Mouse (Mus musculus) liver, embryonic 14.5 days (tissue): ENCODE data around the gene Pde6d. TPM values are rescaled to one million over a fixed set of nuclear protein-coding genes. Genes with fewer than 3 reads are reported as not detected.

Experiments used
- ATAC-seq: fragments of 200-750 bp; cut with Nextera tagmentation; 2 replicates; pipeline ENCODE4 v1.8.0; 2017; ENCODE audit warnings: moderate number of reproducible peaks, mild to moderate bottlenecking, moderate library complexity; ENCODE audit not compliant: insufficient read depth
- DNase-seq, 3 experiments: peaks; one replicate each; pipeline ENCODE4 v3.0.0-alpha.2; 2012 to 2013; ENCODE audit warnings: low read depth in 3 of 3, low spot score in 3 of 3
- H3K27ac ChIP-seq: fragments of 300-500 bp; sonication (generic); 2 replicates; pipeline ENCODE4 v1.5.1; 2014; ENCODE audit warnings: moderate library complexity, mild to moderate bottlenecking, control low read depth, inconsistent platforms
- H3K27me3 ChIP-seq: fragments of 300-500 bp; sonication (generic); 2 replicates; pipeline ENCODE4 v1.6.1; 2014; ENCODE audit warnings: mild to moderate bottlenecking, low read length, moderate library complexity; ENCODE audit not compliant: control insufficient read depth, insufficient read depth
- H3K36me3 ChIP-seq: fragments of 300-500 bp; sonication (generic); replicated peaks from 2 replicates; pipeline ENCODE4 v1.6.1; 2014; ENCODE audit warnings: low read depth; ENCODE audit not compliant: control insufficient read depth, insufficient read depth
- H3K4me1 ChIP-seq, 2 experiments: fragments of 200-500 bp in 1 of 2; fragments of 300-500 bp in 1 of 2; sonication (generic) in 1 of 2; replicated peaks; 2 replicates each; pipeline ENCODE4 v1.6.1; 2012 to 2014; ENCODE audit warnings: antibody characterized with exemption in 1 of 2, inconsistent platforms in 1 of 2, low read length in 1 of 2; ENCODE audit not compliant: control insufficient read depth in 2 of 2, insufficient read depth in 2 of 2
- H3K4me2 ChIP-seq: fragments of 300-500 bp; sonication (generic); 2 replicates; pipeline ENCODE4 v1.6.1; 2014; ENCODE audit warnings: low read depth, mild to moderate bottlenecking, control low read depth, moderate library complexity
- H3K4me3 ChIP-seq, 2 experiments: fragments of 200-500 bp in 1 of 2; fragments of 300-500 bp in 1 of 2; sonication (generic) in 1 of 2; 2 replicates each; pipeline ENCODE4 v1.5.1; 2012 to 2014; ENCODE audit warnings: low read depth in 2 of 2, low read length in 2 of 2, mild to moderate bottlenecking in 2 of 2, control low read depth in 1 of 2, inconsistent platforms in 1 of 2, moderate library complexity in 1 of 2; ENCODE audit not compliant: insufficient read depth in 1 of 2
- H3K9ac ChIP-seq: fragments of 300-500 bp; sonication (generic); replicated peaks from 2 replicates; pipeline ENCODE4 v1.6.1; 2014; ENCODE audit warnings: mild to moderate bottlenecking, control low read depth, moderate library complexity
- H3K9me3 ChIP-seq: fragments of 300-500 bp; sonication (generic); 2 replicates; pipeline ENCODE4 v1.6.1; 2016; ENCODE audit warnings: low read length, mixed read lengths; ENCODE audit not compliant: control insufficient read depth
- CTCF ChIP-seq: IDR thresholded peaks from 2 replicates; pipeline ENCODE4 v1.5.1; 2016; ENCODE audit warnings: antibody characterized with exemption, low read depth, control low read depth
- EP300 ChIP-seq: IDR thresholded peaks from 2 replicates; pipeline ENCODE4 v1.6.1; 2016; ENCODE audit warnings: antibody characterized with exemption, low read depth
- WGBS: fragments of 180-500 bp; shearing (Covaris S2); extraction: QIAGEN DNeasy Blood & Tissue Kit; methylation state at CpG from one replicate; pipeline ENCODE4 v1.1.7; 2014; ENCODE audit not compliant: insufficient replicate concordance; 5-methylcytosine and 5-hydroxymethylcytosine counted together
- polyA plus RNA-seq, 2 experiments: library from polyadenylated mRNA; depleted of rRNA in 1 of 2; stranded (reverse) in 1 of 2; unstranded in 1 of 2; fragments of >200 nt; fragmentation: Nextera tagmentation in 1 of 2; extraction: Ambion mirVana in 1 of 2; gene quantifications; 2 replicates each; pipeline versions ENCODE4 v1.2.1 to v1.2.3; 2012 to 2014

The Pde6d gene
- polyA plus RNA-seq, 2 experiments: 20.0 to 23.6 TPM

DNA sequence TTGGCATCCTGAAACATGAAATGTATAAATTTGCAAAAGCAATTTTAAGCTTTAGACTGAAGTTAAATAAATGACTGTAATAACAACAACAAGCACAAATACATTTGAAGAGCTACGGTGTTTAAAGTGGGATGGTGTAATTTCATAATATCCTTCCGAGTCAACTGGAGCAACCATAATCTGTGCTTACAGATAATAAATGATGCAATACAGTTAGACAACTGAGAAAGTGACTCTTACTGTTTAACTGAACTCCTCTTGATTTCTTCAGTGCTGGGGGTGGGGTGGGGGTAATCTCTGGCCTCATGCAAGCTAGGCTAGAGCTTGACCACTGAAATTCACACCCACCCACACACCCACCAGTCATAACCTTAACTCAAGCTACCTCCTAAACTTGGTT is 11.0 kb downstream of the Pde6d start:
- WGBS: 62% methylated on average over 2 of the region's 2 CpGs
- TF ChIP-seq EP300 (0 out of 2 replicates have a peak, but pooled peaks have one; percentile 10), CTCF (no peak)
- no peaks in the 10 kb centered on the region for H3K9me3 ChIP-seq
- no peak overlapping the region for H3K27ac ChIP-seq
- no peaks in the 10 kb centered on the region for H3K27me3 ChIP-seq
- ATAC-seq (no peak), DNase-seq (no peak)
- no peak overlapping the region for H3K4me2 ChIP-seq
- H3K4me3 ChIP-seq: no peak overlapping the region
- no peaks in the 10 kb centered on the region for H3K36me3 ChIP-seq
- no peak overlapping the region for H3K9ac ChIP-seq
- no peaks in the 10 kb centered on the region for H3K4me1 ChIP-seq

GRCm38 (mm10) chr1:86569292-86569860 is 13.1 kb downstream of the Pde6d start:
- Histone ChIP-seq H3K27ac (no peak overlapping the region), H3K9me3 (no peaks in the 10 kb centered on the region), H3K9ac (no peak overlapping the region), H3K4me1 (no peaks in the 10 kb centered on the region), H3K4me3 (no peak overlapping the region), H3K4me2 (no peak overlapping the region), H3K27me3 (no peaks in the 10 kb centered on the region), H3K36me3 (no peaks in the 10 kb centered on the region)
- no peak for TF ChIP-seq CTCF
- no peak for TF ChIP-seq EP300
- 75% methylated on average over 2 of the region's 2 CpGs for WGBS
- DNase-seq: no peak
- ATAC-seq: no peak

GRCm38 (mm10) chr1:86568409-86568808 is 14.0 kb downstream of the Pde6d start:
- H3K27ac ChIP-seq: no peak overlapping the region
- no peak for ATAC-seq
- TF ChIP-seq EP300: no peak
- TF ChIP-seq CTCF: no peak
- peaks cover 6% of the 10 kb centered on the region for H3K36me3 ChIP-seq
- H3K4me1 ChIP-seq: no peaks in the 10 kb centered on the region
- H3K4me3 ChIP-seq: no peak overlapping the region
- no peaks in the 10 kb centered on the region for H3K9me3 ChIP-seq
- no peak for DNase-seq
- no peak overlapping the region for H3K9ac ChIP-seq
- no peak overlapping the region for H3K4me2 ChIP-seq
- no peaks in the 10 kb centered on the region for H3K27me3 ChIP-seq
- whole genome bisulfite sequencing: 56% methylated on average over 2 of the region's 2 CpGs

- ATAC-seq: no peak
Measured at GRCm38 (mm10) chr1:86562663-86563062, 19.8 kb downstream of the Pde6d start.

DNA sequence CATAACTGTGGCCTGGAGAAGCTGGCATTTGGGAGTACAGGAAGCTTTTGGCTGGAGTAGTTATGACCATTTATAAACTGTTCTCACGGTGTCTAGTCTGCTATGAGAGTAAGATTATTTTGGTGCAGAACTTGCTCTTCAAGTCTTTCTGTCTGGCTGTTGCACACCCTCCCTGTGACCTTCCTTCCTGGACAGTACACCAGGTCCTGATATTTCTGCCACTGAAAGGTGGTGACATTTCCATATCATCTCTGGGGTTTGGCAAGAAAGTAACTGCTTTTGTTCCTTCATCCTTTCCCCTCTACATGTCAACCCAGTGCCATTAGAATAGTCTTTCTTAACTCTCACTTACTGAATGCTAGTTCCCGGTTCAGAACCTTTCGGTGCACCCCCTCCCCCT is 23.2 kb downstream of the Pde6d start:
- Histone ChIP-seq H3K27me3 (no peaks in the 10 kb centered on the region), H3K9ac (no peak overlapping the region), H3K4me3 (no peak overlapping the region), H3K9me3 (no peaks in the 10 kb centered on the region), H3K36me3 (peaks cover 10% of the 10 kb centered on the region), H3K27ac (no peak overlapping the region), H3K4me1 (peaks cover 9 to 16% of the 10 kb centered on the region in 2 experiments; a peak in 3 of 4 replicates), H3K4me2 (no peak overlapping the region)
- ATAC-seq (no peak), DNase-seq (no peak)
- TF ChIP-seq EP300 (no peak), CTCF (no peak)
- WGBS: 67% methylated on average over 3 of the region's 3 CpGs

More at GRCm38 (mm10) chr1:86562663-86563062, 19.8 kb downstream of the Pde6d start:
- no peaks in the 10 kb centered on the region for H3K9me3 ChIP-seq
- TF ChIP-seq CTCF (no peak), EP300 (no peak)
- H3K4me3 ChIP-seq: no peak overlapping the region
- H3K9ac ChIP-seq: no peak overlapping the region
- no peak overlapping the region for H3K27ac ChIP-seq
- WGBS: 49% methylated on average over 2 of the region's 2 CpGs
- peaks cover 10% of the 10 kb centered on the region for H3K36me3 ChIP-seq
- H3K4me1 ChIP-seq: peaks cover 9 to 14% of the 10 kb centered on the region in 2 experiments; a peak in 3 of 4 replicates
- DNase-seq: no peak
- no peak overlapping the region for H3K4me2 ChIP-seq
- no peaks in the 10 kb centered on the region for H3K27me3 ChIP-seq
